Mouse (Mus musculus) lung, postnatal 36 days (tissue): ENCODE data around the gene Swap70.

Experiments
- DNase-seq: peaks from one replicate; pipeline ENCODE4 v3.0.0; 2022; ENCODE audit warnings: mixed read lengths

Gene Swap70

GRCm38 (mm10) chr7:110307741-110308140, 86.2 kb downstream of the Swap70 start:
- no peak for DNase-seq

- no peak for DNase-seq
These were observed 87.7 kb downstream of the Swap70 start for GRCm38 (mm10) chr7:110309246-110309645.

GRCm38 (mm10) chr7:110313392-110314055, 92.0 kb downstream of the Swap70 start:
- peak; percentile 49 for DNase-seq

- no peak for DNase-seq
These were observed 92.9 kb downstream of the Swap70 start for GRCm38 (mm10) chr7:110314401-110314890.

- no peak for DNase-seq
These were observed 93.8 kb downstream of the Swap70 start for GRCm38 (mm10) chr7:110315352-110315751.

GRCm38 (mm10) chr7:110317412-110317811, 95.9 kb downstream of the Swap70 start:
- no peak for DNase-seq

GRCm38 (mm10) chr7:110318971-110319519, 97.5 kb downstream of the Swap70 start:
- DNase-seq = no peak

- no peak for DNase-seq
These were observed 99.6 kb downstream of the Swap70 start for GRCm38 (mm10) chr7:110321106-110321505.

- DNase-seq = no peak
These were observed 103.3 kb downstream of the Swap70 start for GRCm38 (mm10) chr7:110324852-110325251.

- no peak for DNase-seq
These were observed 104.0 kb downstream of the Swap70 start for GRCm38 (mm10) chr7:110325381-110326110.
